Mouse (Mus musculus) liver, embryonic 14.5 days (tissue): ENCODE measurements around the gene Egfl7.

Experiments used
- CTCF ChIP-seq: IDR thresholded peaks from 2 replicates; pipeline ENCODE4 v1.5.1; 2016; ENCODE audit warnings: antibody characterized with exemption, low read depth, control low read depth
- EP300 ChIP-seq: IDR thresholded peaks from 2 replicates; pipeline ENCODE4 v1.6.1; 2016; ENCODE audit warnings: antibody characterized with exemption, low read depth

GRCm38 (mm10) chr2:26637316-26637932 lies 57.6 kb downstream of the Egfl7 start:
- TF ChIP-seq CTCF, result no peak
- TF ChIP-seq EP300, result no peak
